Mouse (Mus musculus) kidney, embryonic 15.5 days (tissue): ENCODE results near the gene Zdhhc12. TPM values are rescaled to one million over a fixed set of nuclear protein-coding genes. Genes with fewer than 3 reads are reported as not detected.
"Not testable (repeated sequence)": the region's sequence is repeated elsewhere in the genome, so short reads cannot be mapped to it uniquely, and the experiment has no call there.

Source experiments
- ATAC-seq: fragments of 200-750 bp; cut with Nextera tagmentation; replicated peaks from 2 replicates; pipeline ENCODE4 v1.8.0; 2017; ENCODE audit warnings: moderate TSS enrichment; ENCODE audit not compliant: low FRiP score
- H3K27ac ChIP-seq: fragments of 300-500 bp; sonication (generic); 2 replicates; pipeline ENCODE4 v1.5.1; 2015; ENCODE audit warnings: mild to moderate bottlenecking, inconsistent platforms
- H3K27me3 ChIP-seq: fragments of 300-500 bp; sonication (generic); 2 replicates; pipeline ENCODE4 v1.6.1; 2015; ENCODE audit warnings: inconsistent platforms
- H3K36me3 ChIP-seq: fragments of 300-500 bp; sonication (generic); 2 replicates; pipeline ENCODE4 v1.6.1; 2015; ENCODE audit warnings: inconsistent platforms
- H3K4me1 ChIP-seq: fragments of 300-500 bp; sonication (generic); 2 replicates; pipeline ENCODE4 v1.6.1; 2015; ENCODE audit warnings: inconsistent platforms
- H3K4me2 ChIP-seq: fragments of 300-500 bp; sonication (generic); 2 replicates; pipeline ENCODE4 v1.6.1; 2015; ENCODE audit warnings: moderate library complexity, mild to moderate bottlenecking, inconsistent platforms
- H3K4me3 ChIP-seq: fragments of 300-500 bp; sonication (generic); replicated peaks from 2 replicates; pipeline ENCODE4 v1.5.1; 2015; ENCODE audit warnings: mild to moderate bottlenecking, inconsistent platforms
- H3K9ac ChIP-seq: fragments of 300-500 bp; sonication (generic); 2 replicates; pipeline ENCODE4 v1.6.1; 2015; ENCODE audit warnings: mild to moderate bottlenecking, inconsistent platforms
- H3K9me3 ChIP-seq: fragments of 300-500 bp; sonication (generic); replicated peaks from 2 replicates; pipeline ENCODE4 v1.6.1; 2016; ENCODE audit warnings: inconsistent platforms
- WGBS: fragments of 180-500 bp; shearing (Covaris S2); methylation state at CpG from one replicate; pipeline ENCODE4 v1.1.7; 2015; ENCODE audit warnings: mixed read lengths; 5-methylcytosine and 5-hydroxymethylcytosine counted together
- polyA plus RNA-seq: library from polyadenylated mRNA; unstranded; fragments of >200 nt; fragmentation: Nextera tagmentation; extraction: Ambion mirVana; gene quantifications from 2 replicates; pipeline ENCODE4 v1.2.1, GENCODE M21; 2015

The Zdhhc12 gene
- polyA plus RNA-seq = 35.2 and 37.7 TPM in 2 replicates

- peaks cover 20% of the 10 kb centered on the region for H3K4me1 ChIP-seq
- peak within 1 kb of the TSS; percentile 54 for H3K9ac ChIP-seq
- H3K27ac ChIP-seq = peak within 1 kb of the TSS; percentile 78
- ATAC-seq = peak; percentile 98
- WGBS = under 1% methylated on average over 51 of the region's 51 CpGs
- no peaks in the 10 kb centered on the region for H3K9me3 ChIP-seq
- peaks cover 30% of the 10 kb centered on the region for H3K36me3 ChIP-seq
- peak within 1 kb of the TSS; percentile 79 for H3K4me2 ChIP-seq
- peak within 1 kb of the TSS; percentile 62 for H3K4me3 ChIP-seq
- H3K27me3 ChIP-seq = no peaks in the 10 kb centered on the region
These were observed at the start of gene Zdhhc12 for GRCm38 (mm10) chr2:30093471-30094207. Gene Zdhhc12, minus strand, starts transcription at chr2:30093648.

- peaks cover 10% of the 10 kb centered on the region for H3K4me1 ChIP-seq
- H3K4me2 ChIP-seq, H3K9ac ChIP-seq, H3K4me3 ChIP-seq, H3K27me3 ChIP-seq, H3K27ac ChIP-seq, H3K9me3 ChIP-seq, ATAC-seq: not testable (repeated sequence)
- 94% methylated on average over 4 of the region's 4 CpGs for WGBS
- peaks cover 93% of the 10 kb centered on the region for H3K36me3 ChIP-seq
These were observed 46.6 kb upstream of the Zdhhc12 start for GRCm38 (mm10) chr2:30140021-30140420.

DNA sequence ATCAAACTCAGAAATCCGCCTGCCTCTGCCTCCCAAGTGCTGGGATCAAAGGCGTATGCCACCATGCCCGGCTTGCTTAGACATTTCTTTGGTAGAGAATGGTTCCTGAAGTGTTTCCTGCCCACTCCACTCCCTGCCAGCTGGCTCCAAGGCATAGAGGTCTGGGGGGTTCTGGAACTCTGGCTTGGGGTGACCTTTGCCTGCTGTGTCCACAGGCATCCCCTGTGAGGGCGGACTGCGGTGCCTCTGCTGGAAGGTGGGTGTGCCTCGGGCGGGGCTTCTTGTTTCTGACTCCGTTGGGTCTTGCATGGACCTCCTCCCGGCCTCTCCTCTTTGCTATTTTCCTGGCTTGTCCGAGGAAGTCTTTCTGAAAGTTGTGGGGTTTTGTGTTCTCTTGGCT lies 43.0 kb upstream of the Zdhhc12 start:
- 94% methylated on average over 10 of the region's 10 CpGs for WGBS
- Histone ChIP-seq H3K9me3 (no peaks in the 10 kb centered on the region), H3K4me2 (no peak overlapping the region), H3K9ac (no peak overlapping the region), H3K36me3 (peaks cover 58% of the 10 kb centered on the region), H3K27ac (no peak overlapping the region), H3K4me1 (peaks cover 32% of the 10 kb centered on the region), H3K27me3 (no peaks in the 10 kb centered on the region), H3K4me3 (no peak overlapping the region)
- ATAC-seq = no peak

DNA sequence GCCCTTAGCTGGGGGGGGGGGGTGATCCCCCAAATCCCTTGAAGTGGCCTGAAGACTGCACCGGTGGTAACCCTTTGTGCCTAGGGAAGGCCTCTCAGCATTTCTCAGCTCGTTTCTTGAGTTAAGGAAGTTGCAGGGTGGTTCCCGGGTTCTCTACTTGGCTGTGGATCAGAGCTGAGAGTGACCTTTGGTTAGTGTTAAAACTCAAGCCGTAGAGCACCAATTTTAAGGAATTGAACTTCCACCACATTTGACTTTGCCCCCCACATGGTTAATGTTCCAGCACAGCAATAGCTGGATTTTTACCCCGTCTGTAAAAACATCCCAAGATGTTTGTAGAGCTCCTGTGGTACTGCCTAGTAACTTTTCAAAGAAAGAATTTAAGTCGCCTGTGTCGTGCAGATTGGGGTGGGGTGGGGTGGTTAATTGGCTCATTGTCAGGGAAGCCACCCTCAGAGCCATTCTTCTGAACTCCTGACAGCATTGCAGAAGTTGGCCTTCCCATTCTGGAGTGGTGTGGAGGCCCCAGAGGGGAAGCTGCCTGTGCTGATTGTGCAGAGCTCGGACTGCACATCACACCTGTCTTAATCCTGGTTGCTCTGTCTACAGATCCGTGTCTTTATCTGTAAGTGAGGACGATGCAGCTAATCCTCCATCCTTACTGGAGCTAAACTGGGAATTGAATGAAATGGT lies 41.6 kb upstream of the Zdhhc12 start:
- Histone ChIP-seq H3K4me1 (peaks cover 32% of the 10 kb centered on the region), H3K4me3 (peak overlapping the region; percentile 87), H3K9ac (peak overlapping the region; percentile 79), H3K36me3 (peaks cover 44% of the 10 kb centered on the region), H3K4me2 (peak overlapping the region; percentile 79), H3K27ac (peak overlapping the region; percentile 90), H3K9me3 (no peaks in the 10 kb centered on the region), H3K27me3 (no peaks in the 10 kb centered on the region)
- WGBS = 59% methylated on average over 10 of the region's 10 CpGs
- no peak for ATAC-seq

DNA sequence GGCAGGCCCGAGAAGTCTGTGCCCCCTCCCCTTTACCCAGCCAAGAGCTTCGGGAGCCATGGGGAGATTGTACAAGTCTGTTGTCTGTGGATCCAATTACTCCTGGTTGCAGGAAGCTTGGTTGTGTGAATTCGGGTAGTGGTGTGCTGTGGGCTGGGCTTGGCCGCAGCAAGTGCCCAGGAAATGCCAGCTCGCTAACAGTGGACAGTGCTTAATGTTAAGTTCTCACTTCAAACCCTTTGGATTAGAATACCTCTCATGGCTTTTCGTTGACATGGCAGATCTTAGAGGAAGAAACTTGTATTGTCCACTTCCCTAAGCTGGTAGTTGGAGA lies 40.9 kb upstream of the Zdhhc12 start:
- WGBS = 15% methylated on average over 6 of the region's 6 CpGs
- H3K27me3 ChIP-seq = no peaks in the 10 kb centered on the region
- H3K36me3 ChIP-seq = peaks cover 38% of the 10 kb centered on the region
- no peaks in the 10 kb centered on the region for H3K9me3 ChIP-seq
- H3K9ac ChIP-seq = peak overlapping the region; percentile 79
- H3K4me3 ChIP-seq = peak overlapping the region; percentile 87
- no peak; the same call in 1 of the 2 replicates for ATAC-seq
- H3K27ac ChIP-seq = peak overlapping the region; percentile 90
- H3K4me2 ChIP-seq = peak overlapping the region; percentile 79
- H3K4me1 ChIP-seq = peaks cover 32% of the 10 kb centered on the region

- H3K9me3 ChIP-seq = no peaks in the 10 kb centered on the region
- peak within 1 kb of the TSS; percentile 79 for H3K4me2 ChIP-seq
- under 1% methylated on average over 46 of the region's 46 CpGs for WGBS
- peak within 1 kb of the TSS; percentile 79 for H3K9ac ChIP-seq
- H3K27ac ChIP-seq = peak within 1 kb of the TSS; percentile 90
- H3K4me3 ChIP-seq = peak within 1 kb of the TSS; percentile 87
- no peaks in the 10 kb centered on the region for H3K27me3 ChIP-seq
- peaks cover 35% of the 10 kb centered on the region for H3K36me3 ChIP-seq
- peak; percentile 95 for ATAC-seq
- peaks cover 32% of the 10 kb centered on the region for H3K4me1 ChIP-seq
These were observed 40.3 kb upstream of the Zdhhc12 start, which contains the start of gene Tbc1d13 for GRCm38 (mm10) chr2:30133613-30134377. Gene Tbc1d13, plus strand, starts transcription at chr2:30133746.

DNA sequence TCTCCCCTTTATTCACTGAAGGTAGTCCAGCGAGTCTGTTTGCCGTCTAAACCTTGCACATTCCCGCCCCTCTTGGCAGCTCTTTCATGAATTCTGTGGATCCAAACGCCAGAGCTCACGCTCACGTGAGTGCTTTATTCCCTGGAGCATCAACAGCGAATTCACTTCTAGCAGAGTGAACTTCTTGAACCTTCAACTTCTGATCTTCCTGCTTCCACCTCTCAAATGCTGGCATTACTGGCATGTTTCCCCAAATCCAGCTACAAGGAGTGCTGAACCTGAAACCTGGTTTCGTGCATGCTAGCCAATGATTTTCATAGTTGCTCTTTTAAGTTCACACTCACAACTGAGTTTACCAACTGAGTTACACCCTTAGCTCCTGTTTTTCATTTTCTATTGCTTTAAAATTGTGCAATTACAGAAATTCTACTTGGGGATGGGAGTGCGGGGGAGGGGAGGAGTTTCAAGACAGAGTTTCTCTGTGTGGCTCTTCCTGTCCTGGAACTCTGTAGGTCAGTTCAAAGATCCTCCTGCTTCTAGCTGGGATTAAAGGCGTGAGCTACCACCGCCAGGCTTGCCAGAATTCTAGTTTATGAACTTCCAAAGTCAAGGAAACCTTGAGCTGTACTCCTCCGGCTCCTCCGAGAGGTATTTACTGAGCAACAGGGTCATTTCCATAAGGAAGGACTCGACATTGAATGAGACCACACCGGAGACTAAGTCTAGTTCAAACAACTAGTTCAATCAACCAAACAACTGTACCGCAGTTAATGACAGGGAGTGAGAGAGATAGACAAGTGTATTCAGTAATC lies 39.6 kb upstream of the Zdhhc12 start:
- Histone ChIP-seq H3K4me2 (peak overlapping the region; percentile 79), H3K4me3 (peak overlapping the region; percentile 87), H3K9ac (peak overlapping the region; percentile 79), H3K36me3 (peaks cover 28% of the 10 kb centered on the region), H3K27ac (peak overlapping the region; percentile 90), H3K27me3 (no peaks in the 10 kb centered on the region), H3K4me1 (peaks cover 32% of the 10 kb centered on the region), H3K9me3 (no peaks in the 10 kb centered on the region)
- ATAC-seq = peak; percentile 43
- 18% methylated on average over 16 of the region's 16 CpGs for WGBS

GRCm38 (mm10) chr2:30131240-30131639 lies 37.8 kb upstream of the Zdhhc12 start:
- H3K27ac ChIP-seq, ATAC-seq, H3K27me3 ChIP-seq, H3K9me3 ChIP-seq, H3K9ac ChIP-seq, H3K4me2 ChIP-seq, H3K4me3 ChIP-seq: not testable (repeated sequence)
- WGBS = 65% methylated on average over 5 of the region's 5 CpGs
- H3K4me1 ChIP-seq = peaks cover 29% of the 10 kb centered on the region
- H3K36me3 ChIP-seq = peaks cover 10% of the 10 kb centered on the region

DNA sequence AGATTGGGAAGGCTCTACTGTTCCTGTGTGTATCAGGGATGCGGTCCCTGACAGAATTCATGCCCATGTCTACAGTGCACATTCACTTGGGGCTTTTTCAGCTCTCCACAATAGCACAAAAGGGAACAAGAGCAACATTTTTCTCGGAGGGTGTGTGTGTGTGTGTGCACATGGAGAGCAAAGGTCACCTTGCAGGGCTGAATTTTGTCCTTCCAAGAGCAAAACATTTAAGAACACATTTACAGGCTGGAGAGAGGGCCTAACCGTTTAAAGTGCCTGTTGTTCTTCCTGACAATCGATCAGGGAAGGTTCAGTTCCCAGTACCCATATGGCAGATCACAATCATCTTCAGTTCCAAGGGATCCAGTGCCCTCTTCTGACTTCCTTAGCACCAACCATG lies 36.7 kb upstream of the Zdhhc12 start:
- Histone ChIP-seq H3K9ac (no peak overlapping the region), H3K27ac (no peak overlapping the region), H3K27me3 (no peaks in the 10 kb centered on the region), H3K4me2 (no peak overlapping the region), H3K4me3 (no peak overlapping the region), H3K36me3 (peaks cover 1% of the 10 kb centered on the region; the same call in 1 of the 2 replicates), H3K9me3 (no peaks in the 10 kb centered on the region), H3K4me1 (peaks cover 24% of the 10 kb centered on the region)
- 81% methylated on average over 4 of the region's 4 CpGs for WGBS
- ATAC-seq = no peak

GRCm38 (mm10) chr2:30128789-30129188 lies 35.3 kb upstream of the Zdhhc12 start:
- ATAC-seq = no peak
- Histone ChIP-seq H3K4me2 (no peak overlapping the region), H3K27me3 (no peaks in the 10 kb centered on the region), H3K4me1 (peaks cover 19% of the 10 kb centered on the region), H3K9me3 (no peaks in the 10 kb centered on the region), H3K36me3 (no peaks in the 10 kb centered on the region), H3K27ac (no peak overlapping the region), H3K9ac (no peak overlapping the region), H3K4me3 (no peak overlapping the region)
- WGBS = 41% methylated on average over 2 of the region's 2 CpGs
